Mouse (Mus musculus) adrenal gland, adult 2 months (tissue): ENCODE results near the gene Ccnl2. TPM values are rescaled to one million over a fixed set of nuclear protein-coding genes. Genes with fewer than 3 reads are reported as not detected.

ENCODE experiments used
- DNase-seq: peaks from one replicate; pipeline ENCODE4 v3.0.0; 2021
- microRNA-seq, 2 experiments: library from miRNA; unstranded; fragments of <30 nt; microRNA quantifications; one replicate each; pipeline ENCODE4 v1.2.0; 2021
- polyA plus RNA-seq: library from polyadenylated mRNA; depleted of rRNA; stranded (reverse); fragments of >200 nt; gene quantifications from 2 replicates; pipeline ENCODE4 v1.2.3, GENCODE M21; 2012; rRNA removed
- total RNA-seq, 2 experiments: library from RNA; stranded (reverse); gene quantifications; 2 replicates each; pipeline ENCODE4 v1.2.3; 2021

Ccnl2 gene
- total and polyA plus RNA-seq, 3 experiments: 56.0 to 118 (median 70.2) TPM

GRCm38 (mm10) chr4:155863001-155863400 is 50.7 kb downstream of the Ccnl2 start, which contains the start of gene Tas1r3:
TSS of gene Tas1r3 (minus strand) at chr4:155863362.
- no peak for DNase-seq

- DNase-seq: no peak
Measured at GRCm38 (mm10) chr4:155868614-155869298, 56.5 kb downstream of the Ccnl2 start.

DNA sequence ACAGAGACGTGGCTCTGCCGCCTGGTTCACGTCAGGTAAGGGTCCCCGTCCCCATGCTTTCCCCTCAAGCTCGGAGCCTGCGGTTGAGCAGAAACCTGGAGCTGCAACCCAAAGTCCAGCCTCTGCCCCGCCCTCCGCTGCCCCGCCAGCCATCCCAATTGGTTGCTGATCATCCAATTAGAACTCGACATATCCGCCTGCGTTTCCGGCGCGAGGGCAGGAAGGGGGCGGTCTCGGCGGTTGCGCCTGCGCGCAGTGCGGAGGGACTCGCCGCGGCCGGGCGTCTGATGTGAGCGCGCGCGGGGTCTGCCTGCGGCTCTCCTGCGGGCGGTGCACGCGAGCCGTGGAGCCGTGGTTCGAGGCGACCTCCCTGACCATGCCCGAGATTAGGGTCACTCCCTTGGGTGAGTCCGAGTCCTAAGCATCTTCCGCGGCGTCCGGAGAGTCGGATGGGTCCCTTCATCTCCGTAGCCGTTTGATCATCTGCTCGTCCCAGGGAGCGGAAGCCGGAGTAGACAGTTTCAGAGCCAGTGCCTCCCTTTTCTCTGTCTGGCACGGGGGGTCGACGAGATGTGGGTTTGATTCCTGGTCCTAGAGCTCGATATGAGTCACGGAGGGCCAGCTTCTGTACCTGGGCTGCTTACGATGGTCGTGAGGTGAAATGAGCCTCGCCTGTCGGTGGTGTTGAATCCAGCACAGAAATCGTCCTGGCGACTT is 57.2 kb downstream of the Ccnl2 start, which contains the start of the genes Cptp and Ints11:
Cptp (minus strand) TSS at position 124 of the 717 bp plus-strand sequence.
Ints11 (plus strand) TSS at position 230 of the 717 bp plus-strand sequence.
- DNase-seq: peak; percentile 99

DNA sequence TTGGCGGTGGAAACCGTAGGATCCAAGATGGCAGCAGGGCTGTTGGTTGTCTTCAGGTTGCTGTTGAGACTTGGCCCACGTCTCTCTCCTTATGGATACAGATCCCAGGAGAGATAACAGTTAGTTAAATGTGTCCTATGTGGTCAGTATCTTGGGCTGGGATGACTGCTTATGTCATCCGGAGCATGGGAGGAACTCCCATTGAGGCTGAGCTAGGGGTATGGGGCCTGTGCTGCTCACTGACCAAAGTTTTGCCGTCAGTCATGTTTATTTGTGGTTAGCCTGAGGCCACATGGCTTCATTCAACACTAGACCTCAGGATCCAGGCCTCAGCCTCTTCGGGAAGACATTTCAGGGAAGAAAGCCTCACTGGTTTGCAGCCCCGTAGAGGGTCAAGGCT is 59.1 kb downstream of the Ccnl2 start:
- DNase-seq: no peak

Small RNA genes lying within 50 kb of the gene (microRNA-seq; reads per million reads assigned to microRNA genes)
- gene Gm27743: 0 reads per million in 2 experiments

Other genes with a start within 250 kb of the Ccnl2 start
- gene Slc35e2, start 211.1 kb upstream of the Ccnl2 start, total RNA-seq: 10 to 100 TPM; 33.6 to 35.9 TPM
- gene Slc35e2, start 211.1 kb upstream of the Ccnl2 start, polyA plus RNA-seq: 17.5 and 29.6 TPM in 2 replicates
- gene Cdk11b, start 187.6 kb upstream of the Ccnl2 start, total RNA-seq: 10 to 100 TPM; 41.6 to 46.7 TPM
- 11.9 and 18.9 TPM in 2 replicates for gene Cdk11b, start 187.6 kb upstream of the Ccnl2 start, polyA plus RNA-seq
- not detected for gene Gm10563, start 167.1 kb upstream of the Ccnl2 start, total RNA-seq
- gene Gm10563, start 167.1 kb upstream of the Ccnl2 start, polyA plus RNA-seq: not detected in 2 replicates
- 1 to 10 TPM; 5.2 to 7.6 TPM for gene Mmp23, start 159.1 kb upstream of the Ccnl2 start, total RNA-seq
- gene Mmp23, start 159.1 kb upstream of the Ccnl2 start, polyA plus RNA-seq: 23.2 and 23.9 TPM in 2 replicates
- gene Mib2, start 143.3 kb upstream of the Ccnl2 start, total RNA-seq: 10 to 100 TPM; 40.8 to 50.9 TPM
- 110 and 117 TPM in 2 replicates for gene Mib2, start 143.3 kb upstream of the Ccnl2 start, polyA plus RNA-seq
- 10 to 100 TPM; 42.6 to 65.1 TPM for gene Fndc10, start 118.1 kb upstream of the Ccnl2 start, total RNA-seq
- gene Fndc10, start 118.1 kb upstream of the Ccnl2 start, polyA plus RNA-seq: 247 and 266 TPM in 2 replicates
- gene Ssu72, start 107.7 kb upstream of the Ccnl2 start, total RNA-seq: 100 to 1,000 TPM; 104 to 143 TPM
- gene Ssu72, start 107.7 kb upstream of the Ccnl2 start, polyA plus RNA-seq: 178 and 190 TPM in 2 replicates
- gene Tmem240, start 77.7 kb upstream of the Ccnl2 start, total RNA-seq: under 1 TPM; 0.55 to 0.73 TPM
- 2.0 and 3.1 TPM in 2 replicates for gene Tmem240, start 77.7 kb upstream of the Ccnl2 start, polyA plus RNA-seq
- gene Atad3a, start 51.4 kb upstream of the Ccnl2 start, total RNA-seq: 10 to 100 TPM; 71.4 to 90.7 TPM
- 226 and 242 TPM in 2 replicates for gene Atad3a, start 51.4 kb upstream of the Ccnl2 start, polyA plus RNA-seq
- gene Vwa1, start 37.8 kb upstream of the Ccnl2 start, total RNA-seq: 1 to 10 TPM; 2.5 to 4.8 TPM
- 9.4 and 12.0 TPM in 2 replicates for gene Vwa1, start 37.8 kb upstream of the Ccnl2 start, polyA plus RNA-seq
- under 1 TPM; 0.52 to 0.62 TPM for gene Tmem88b, start 26.6 kb upstream of the Ccnl2 start, total RNA-seq
- 0.81 and 0.97 TPM in 2 replicates for gene Tmem88b, start 26.6 kb upstream of the Ccnl2 start, polyA plus RNA-seq
- gene Ankrd65, start 22.1 kb upstream of the Ccnl2 start, total RNA-seq: not detected
- gene Ankrd65, start 22.1 kb upstream of the Ccnl2 start, polyA plus RNA-seq: 0.11 and 0.16 TPM in 2 replicates
- gene Mrpl20, start 9.6 kb upstream of the Ccnl2 start, total RNA-seq: 100 to 1,000 TPM; 122 to 141 TPM
- gene Mrpl20, start 9.6 kb upstream of the Ccnl2 start, polyA plus RNA-seq: 42.1 and 65.2 TPM in 2 replicates
- 100 to 1,000 TPM; 155 to 164 TPM for gene Aurkaip1, start 18.8 kb downstream of the Ccnl2 start, total RNA-seq
- gene Aurkaip1, start 18.8 kb downstream of the Ccnl2 start, polyA plus RNA-seq: 276 and 293 TPM in 2 replicates
- 10 to 100 TPM; 36.9 to 55.5 TPM for gene Mxra8, start 27.2 kb downstream of the Ccnl2 start, total RNA-seq
- gene Mxra8, start 27.2 kb downstream of the Ccnl2 start, polyA plus RNA-seq: 164 and 185 TPM in 2 replicates
- gene Dvl1, start 34.9 kb downstream of the Ccnl2 start, total RNA-seq: 10 to 100 TPM; 58.1 to 66.7 TPM
- gene Dvl1, start 34.9 kb downstream of the Ccnl2 start, polyA plus RNA-seq: 187 and 202 TPM in 2 replicates
- gene Tas1r3, start 50.9 kb downstream of the Ccnl2 start, total RNA-seq: under 1 TPM; 0.32 to 0.35 TPM
- 0.56 and 0.62 TPM in 2 replicates for gene Tas1r3, start 50.9 kb downstream of the Ccnl2 start, polyA plus RNA-seq
- 10 to 100 TPM; 18.7 to 21.1 TPM for gene Cptp, start 57.0 kb downstream of the Ccnl2 start, total RNA-seq
- gene Cptp, start 57.0 kb downstream of the Ccnl2 start, polyA plus RNA-seq: 29.4 and 37.1 TPM in 2 replicates
- gene Ints11, start 57.1 kb downstream of the Ccnl2 start, total RNA-seq: 10 to 100 TPM; 27.5 to 32.0 TPM
- 24.5 and 30.8 TPM in 2 replicates for gene Ints11, start 57.1 kb downstream of the Ccnl2 start, polyA plus RNA-seq
- 10 to 100 TPM; 21.8 to 28.4 TPM for gene Pusl1, start 79.3 kb downstream of the Ccnl2 start, total RNA-seq
- 118 and 119 TPM in 2 replicates for gene Pusl1, start 79.3 kb downstream of the Ccnl2 start, polyA plus RNA-seq
- gene Acap3, start 79.3 kb downstream of the Ccnl2 start, total RNA-seq: 10 to 100 TPM; 14.4 to 20.9 TPM
- gene Acap3, start 79.3 kb downstream of the Ccnl2 start, polyA plus RNA-seq: 29.0 and 29.3 TPM in 2 replicates
- 10 to 100 TPM; 64.1 to 94.4 TPM for gene Ube2j2, start 131.3 kb downstream of the Ccnl2 start, total RNA-seq
- gene Ube2j2, start 131.3 kb downstream of the Ccnl2 start, polyA plus RNA-seq: 93.2 and 95.5 TPM in 2 replicates
- gene C1qtnf12, start 149.8 kb downstream of the Ccnl2 start, total RNA-seq: 10 to 100 TPM; 66.8 to 70.1 TPM
- 100 and 128 TPM in 2 replicates for gene C1qtnf12, start 149.8 kb downstream of the Ccnl2 start, polyA plus RNA-seq
- 1 to 10 TPM; 5.1 to 8.5 TPM for gene B3galt6, start 180.2 kb downstream of the Ccnl2 start, total RNA-seq
- 14.7 and 18.3 TPM in 2 replicates for gene B3galt6, start 180.2 kb downstream of the Ccnl2 start, polyA plus RNA-seq
- gene Sdf4, start 180.4 kb downstream of the Ccnl2 start, total RNA-seq: 100 to 1,000 TPM; 260 to 282 TPM
- gene Sdf4, start 180.4 kb downstream of the Ccnl2 start, polyA plus RNA-seq: 47.5 and 50.7 TPM in 2 replicates
- gene Tnfrsf4, start 201.4 kb downstream of the Ccnl2 start, total RNA-seq: 1 to 10 TPM in 1 of 2 experiments, under 1 TPM in 1; 0.61 to 1.2 TPM
- 4.4 and 5.0 TPM in 2 replicates for gene Tnfrsf4, start 201.4 kb downstream of the Ccnl2 start, polyA plus RNA-seq
- gene Tnfrsf18, start 213.7 kb downstream of the Ccnl2 start, total RNA-seq: under 1 TPM in 1 of 2 experiments, not detected in 1; 0.38 TPM
- 0.30 and 0.61 TPM in 2 replicates for gene Tnfrsf18, start 213.7 kb downstream of the Ccnl2 start, polyA plus RNA-seq
- under 1 TPM in 1 of 2 experiments, not detected in 1; 0.21 TPM for gene Ttll10, start 246.9 kb downstream of the Ccnl2 start, total RNA-seq
- gene Ttll10, start 246.9 kb downstream of the Ccnl2 start, polyA plus RNA-seq: 0.13 and 0.19 TPM in 2 replicates